Mouse (Mus musculus): Measurements from ENCODE around the gene Rab33b.
A peak's percentile ranks its signal among the peaks of the same experiment; 100 is the strongest.
"Not testable (repeated sequence)": the region's sequence is repeated elsewhere in the genome, so short reads cannot be mapped to it uniquely, and the experiment has no call there.

Rab33b gene

GRCm38 (mm10) chr3:51483741-51484359 lies at the start of gene Rab33b:
TSS of gene Rab33b (plus strand) at chr3:51483920.
- peak; percentile 96 for DNase-seq

- DNase-seq, result not testable (repeated sequence)
These were observed 49.4 kb upstream of the Rab33b start for GRCm38 (mm10) chr3:51434364-51434763.

- no peak for DNase-seq
These were observed 48.7 kb upstream of the Rab33b start for GRCm38 (mm10) chr3:51434871-51435595.

- DNase-seq, result no peak
These were observed 15.2 kb upstream of the Rab33b start for GRCm38 (mm10) chr3:51468530-51468929.

DNA sequence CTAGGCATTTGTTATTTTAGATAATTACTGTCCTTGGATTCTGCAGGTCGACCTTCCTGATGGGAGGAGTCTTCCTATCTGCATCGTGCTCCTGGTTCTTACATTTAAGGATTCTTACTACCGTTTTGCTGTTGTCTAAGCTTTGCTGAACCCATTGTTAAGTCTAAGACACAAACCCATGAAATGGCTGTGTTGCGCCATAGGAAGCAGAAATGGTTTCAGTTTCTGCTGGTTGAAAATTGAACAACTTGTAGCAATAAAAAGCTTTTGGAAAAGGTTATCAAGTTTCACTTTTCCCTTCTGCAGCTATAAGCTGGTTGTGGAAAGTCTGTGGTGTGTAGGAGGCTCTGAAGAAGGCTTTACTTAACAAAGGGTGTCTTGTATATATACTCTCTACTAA lies 8.0 kb upstream of the Rab33b start:
- no peak for DNase-seq

GRCm38 (mm10) chr3:51479893-51480292 lies 3.8 kb upstream of the Rab33b start:
- DNase-seq, result no peak

- DNase-seq, result peak; percentile 70
These were observed 2.7 kb upstream of the Rab33b start for GRCm38 (mm10) chr3:51481059-51481458.

GRCm38 (mm10) chr3:51481881-51482280 lies 1.8 kb upstream of the Rab33b start:
- DNase-seq, result no peak

GRCm38 (mm10) chr3:51482781-51483180 lies 939 bp upstream of the Rab33b start:
- DNase-seq, result no peak

DNA sequence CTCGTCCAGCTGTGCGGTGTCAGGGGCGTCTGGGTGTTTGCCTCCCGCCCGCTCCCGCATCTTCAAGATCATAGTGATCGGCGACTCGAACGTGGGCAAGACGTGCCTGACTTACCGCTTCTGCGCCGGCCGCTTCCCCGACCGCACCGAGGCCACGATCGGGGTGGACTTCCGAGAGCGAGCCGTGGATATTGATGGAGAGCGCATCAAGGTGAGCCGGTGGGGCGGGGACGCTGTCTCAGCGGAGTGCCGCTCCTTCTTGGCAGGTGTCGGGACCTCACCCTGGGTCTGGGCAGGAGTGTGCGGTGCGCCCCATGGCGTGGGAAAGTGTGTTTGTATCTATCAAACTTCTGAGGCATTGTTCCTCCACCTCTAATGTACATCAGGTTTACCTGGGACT lies 650 bp downstream of the Rab33b start:
- DNase-seq, result no peak

- no peak for DNase-seq
These were observed 1.6 kb downstream of the Rab33b start for GRCm38 (mm10) chr3:51485347-51485746.

- DNase-seq, result no peak
These were observed 2.9 kb downstream of the Rab33b start for GRCm38 (mm10) chr3:51486491-51487195.

DNA sequence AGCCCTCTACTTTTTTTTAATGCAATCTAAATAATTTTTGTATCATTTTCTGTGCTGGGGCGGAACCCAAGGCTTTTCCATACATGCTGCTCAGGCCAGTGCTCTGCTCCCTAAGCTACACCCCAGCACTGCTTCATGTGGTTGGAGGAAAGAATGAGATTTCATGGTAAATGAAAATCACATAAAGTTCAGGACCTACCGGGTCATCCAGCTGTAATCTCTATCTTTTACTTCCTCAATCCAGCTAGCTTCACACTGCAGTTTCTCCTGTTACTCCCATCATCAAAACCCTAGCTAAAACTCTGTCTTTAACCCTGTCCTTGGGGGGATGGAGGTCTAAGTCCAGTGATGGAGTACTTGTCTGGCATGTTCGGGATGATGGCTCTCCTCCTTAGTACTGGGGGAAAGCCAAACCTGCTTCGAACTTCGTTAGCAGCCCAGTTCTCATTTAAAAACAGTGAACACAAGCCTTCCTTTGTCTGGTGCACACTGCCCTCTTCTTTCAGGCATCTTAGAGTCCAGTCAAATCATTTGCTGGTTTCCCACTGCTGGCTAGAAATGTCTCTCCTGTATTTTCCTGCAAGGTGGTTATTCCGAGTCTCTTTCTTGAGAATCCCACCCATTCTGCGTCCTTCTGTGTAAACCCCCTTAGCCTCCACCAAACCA lies 6.5 kb downstream of the Rab33b start:
- no peak for DNase-seq

- no peak for DNase-seq
These were observed 9.6 kb downstream of the Rab33b start for GRCm38 (mm10) chr3:51493272-51493838.

GRCm38 (mm10) chr3:51494466-51494865 lies 10.7 kb downstream of the Rab33b start:
- DNase-seq, result no peak

GRCm38 (mm10) chr3:51495646-51496045 lies 11.9 kb downstream of the Rab33b start:
- DNase-seq, result no peak

- no peak for DNase-seq
These were observed 14.3 kb downstream of the Rab33b start for GRCm38 (mm10) chr3:51497978-51498377.

- DNase-seq, result no peak
These were observed 14.9 kb downstream of the Rab33b start for GRCm38 (mm10) chr3:51498659-51499058.

- DNase-seq, result no peak
These were observed 16.2 kb downstream of the Rab33b start for GRCm38 (mm10) chr3:51499876-51500275.

DNA sequence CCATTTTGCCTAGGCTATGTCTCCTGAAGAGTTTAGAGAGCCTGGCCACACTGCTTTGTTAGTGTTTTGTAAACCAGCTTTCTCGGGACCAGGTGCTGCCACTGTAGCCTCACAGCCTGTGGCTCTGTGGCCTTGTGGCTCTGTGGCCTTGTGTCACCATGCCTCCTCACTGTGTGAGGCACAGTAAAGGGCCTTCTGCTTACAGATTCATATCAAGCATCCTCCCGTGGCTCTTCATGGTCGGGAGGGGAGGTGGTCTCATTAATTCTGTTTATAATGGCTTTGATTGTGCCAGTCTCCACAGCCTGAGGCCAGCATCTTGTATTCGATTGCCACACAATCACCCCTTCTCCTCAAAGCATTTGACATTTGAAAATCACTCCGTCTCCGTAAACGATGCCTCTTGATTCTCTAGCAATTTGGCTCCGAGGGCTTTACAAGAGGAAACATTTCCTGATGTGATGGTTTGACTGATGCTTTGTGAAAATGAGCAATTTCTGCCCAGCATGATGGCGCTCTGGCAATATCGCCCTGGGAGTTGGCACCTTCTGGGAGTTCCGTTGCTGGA lies 20.7 kb downstream of the Rab33b start:
- DNase-seq, result no peak

DNA sequence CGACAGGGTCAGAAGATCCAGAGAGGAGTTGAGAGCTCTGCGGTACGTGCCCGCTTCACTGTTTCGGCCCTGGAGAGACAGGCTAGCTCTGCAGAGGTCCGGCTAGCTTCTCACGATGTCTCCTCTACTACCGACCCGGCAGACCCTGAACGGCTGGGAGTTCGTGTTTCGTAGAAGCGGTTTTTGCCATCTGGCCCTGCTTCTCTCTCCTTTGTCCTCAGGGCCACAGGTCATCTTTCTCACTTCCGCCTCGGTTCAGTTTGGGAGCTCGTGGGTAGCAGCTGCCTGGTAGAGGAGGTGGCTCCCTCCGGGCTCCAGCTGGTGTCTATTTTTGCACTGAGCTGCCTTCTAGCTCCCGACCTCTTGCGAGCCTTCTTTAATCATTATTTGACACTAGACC lies 21.7 kb downstream of the Rab33b start:
- DNase-seq, result no peak

DNA sequence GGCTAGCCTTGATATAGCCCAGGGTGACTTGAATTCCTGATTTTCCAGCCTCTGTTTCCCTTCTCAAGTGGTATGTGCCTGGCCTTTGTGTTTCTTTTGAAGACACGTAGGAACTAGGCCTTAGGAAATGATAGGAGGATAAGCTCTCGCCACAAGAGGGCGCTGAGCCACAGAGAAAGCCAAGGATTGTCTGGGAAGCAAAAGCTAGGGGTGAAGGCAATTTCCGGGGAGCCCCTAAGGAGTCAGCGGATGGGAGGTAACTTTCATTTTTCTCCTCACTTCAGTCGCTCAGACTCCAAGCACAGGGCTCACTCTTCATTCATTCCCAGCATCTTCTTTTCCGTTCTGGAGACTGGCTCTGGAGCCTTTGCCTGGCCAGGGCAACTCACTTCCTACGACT lies 27.2 kb downstream of the Rab33b start:
- peak; percentile 79 for DNase-seq

GRCm38 (mm10) chr3:51511983-51512382 lies 28.3 kb downstream of the Rab33b start:
- no peak for DNase-seq
